In the genomic region with DNA sequence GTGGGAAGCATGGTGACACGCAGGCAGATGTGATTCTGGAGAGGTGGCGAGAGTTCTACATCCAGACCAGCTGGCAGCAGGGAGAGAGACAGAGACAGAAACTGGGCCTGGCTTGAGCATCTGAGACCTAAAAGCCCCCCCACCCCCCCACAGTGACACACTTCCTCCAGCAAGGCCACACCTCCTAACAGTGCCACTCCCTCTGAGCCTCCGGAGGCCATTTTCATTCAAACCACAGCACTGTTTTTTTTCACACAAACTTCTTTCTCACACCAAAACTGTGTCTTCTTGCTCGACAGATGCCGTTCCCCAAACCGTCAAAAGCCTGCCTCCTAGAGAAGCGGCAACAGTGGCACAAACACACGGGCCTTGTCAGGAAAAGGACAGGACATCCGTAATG, we compare ENCODE assay signal across 22 mouse cellular contexts.
DNase-seq lines count a peak whose midpoint lies in the region; TF ChIP-seq lines count a peak whose summit lies in the region.
"Had no signal": no experiment of that assay in that cellular context is flagged by ENCODE, and none has a peak within 500 bp of the region (broad histone marks: within the 10 kb centered on the region; RNA-seq: fewer than 3 reads in every experiment).

No protein-coding gene starts in this region.

- no peak for TF ChIP-seq CTCF in E14TG2a.4 (conservative IDR thresholded peaks at IDR 0.05; ENCODE audit: low read length)

- peaks cover 13% of the 10 kb centered on the region for H3K4me1 ChIP-seq in E14TG2a.4 (replicated peaks; ENCODE audit: low read depth, low read length)
- H3K4me1 ChIP-seq: embryonic facial prominence, embryonic 13.5 days; embryonic facial prominence, embryonic 15.5 days; forebrain, embryonic 10.5 days; forebrain, embryonic 12.5 days had no signal

- peaks cover 9% of the 10 kb centered on the region for H3K9me3 ChIP-seq in E14TG2a.4 (ENCODE audit: low read length)
- H3K9me3 ChIP-seq: forebrain, embryonic 12.5 days had no signal

- peak overlapping the region; percentile 55 for H3K4me3 ChIP-seq in E14TG2a.4 (replicated peaks; ENCODE audit: low read length)
- H3K4me3 ChIP-seq: embryonic facial prominence, embryonic 13.5 days; embryonic facial prominence, embryonic 15.5 days; erythroblast, embryonic 14.5 days; forebrain, embryonic 10.5 days; forebrain, embryonic 12.5 days had no signal

- DNase-seq in heart, adult 11 months: peak; percentile 84
- no peak for DNase-seq in heart, adult 9 months (ENCODE audit: low spot score in 2 of 2)
- peak; percentile 61 for DNase-seq in R1 (ENCODE audit: low read depth, low spot score)
- no peak for DNase-seq in embryo, embryonic 10.5 days (ENCODE audit: low spot score)
- no peak for DNase-seq in Muller cell, postnatal 12 days (ENCODE audit: inconsistent ontology term)
- DNase-seq: adrenal gland, adult 2 months; adrenal gland, postnatal 10 days; adrenal gland, postnatal 36 days; B cell, adult 2 months; cerebellum, adult 11-12 months; cerebellum, adult 2 months; cerebellum, adult 9-10 months; cerebellum, postnatal 10 days; cerebellum, postnatal 25 days; embryo, embryonic 11 days had no signal

- H3K36me3 ChIP-seq in E14TG2a.4 (ENCODE audit: insufficient read depth, low read length): no peaks in the 10 kb centered on the region
- H3K36me3 ChIP-seq: forebrain, embryonic 10.5 days; forebrain, embryonic 12.5 days had no signal

- H3K27me3 ChIP-seq in E14TG2a.4 (ENCODE audit: insufficient read depth, low read length): 0 out of 2 replicates have a peak, but pooled peaks cover 8% of the 10 kb centered on the region
- H3K27me3 ChIP-seq: CH12.LX; embryonic facial prominence, embryonic 13.5 days; embryonic facial prominence, embryonic 15.5 days; forebrain, embryonic 12.5 days had no signal

Comparison
In these comparisons a context has a peak if more than half of its experiments do, and no peak if none do; other contexts are left out.
1. DNase-seq: peak in heart, adult 11 months (single experiment) and R1 (single experiment); none in heart, adult 9 months (0 of 2), embryo, embryonic 10.5 days (single experiment) and Muller cell, postnatal 12 days (single experiment).